Mouse (Mus musculus) liver, embryonic 16.5 days (tissue): ENCODE results near the gene Kbtbd7. TPM values are rescaled to one million over a fixed set of nuclear protein-coding genes. Genes with fewer than 3 reads are reported as not detected.
"Not testable (repeated sequence)": the region's sequence is repeated elsewhere in the genome, so short reads cannot be mapped to it uniquely, and the experiment has no call there.

Experiments used
- ATAC-seq: fragments of 200-750 bp; cut with Nextera tagmentation; 2 replicates; pipeline ENCODE4 v1.8.0; 2017; ENCODE audit warnings: low read depth, mild to moderate bottlenecking, moderate number of reproducible peaks, moderate library complexity
- H3K27ac ChIP-seq: fragments of 300-500 bp; sonication (generic); 2 replicates; pipeline ENCODE4 v1.5.1; 2014; ENCODE audit warnings: mild to moderate bottlenecking, low read length
- H3K27me3 ChIP-seq: fragments of 300-500 bp; sonication (generic); 2 replicates; pipeline ENCODE4 v1.6.1; 2014; ENCODE audit warnings: low read depth, low read length, mixed read lengths; ENCODE audit not compliant: control insufficient read depth, insufficient read depth
- H3K36me3 ChIP-seq: fragments of 300-500 bp; sonication (generic); 2 replicates; pipeline ENCODE4 v1.6.1; 2014; ENCODE audit warnings: mild to moderate bottlenecking; ENCODE audit not compliant: control insufficient read depth, insufficient read depth
- H3K4me1 ChIP-seq: fragments of 300-500 bp; sonication (generic); 2 replicates; pipeline ENCODE4 v1.6.1; 2014; ENCODE audit warnings: low read depth, low read length, mixed read lengths; ENCODE audit not compliant: control insufficient read depth
- H3K4me2 ChIP-seq: fragments of 300-500 bp; sonication (generic); 2 replicates; pipeline ENCODE4 v1.6.1; 2014; ENCODE audit warnings: low read depth, low read length, mixed read lengths
- H3K4me3 ChIP-seq: fragments of 300-500 bp; sonication (generic); 2 replicates; pipeline ENCODE4 v1.5.1; 2014; ENCODE audit warnings: low read depth, mild to moderate bottlenecking, low read length
- H3K9ac ChIP-seq: fragments of 300-500 bp; sonication (generic); 2 replicates; pipeline ENCODE4 v1.6.1; 2014; ENCODE audit warnings: low read depth, low read length
- H3K9me3 ChIP-seq: fragments of 300-500 bp; sonication (generic); replicated peaks from 2 replicates; pipeline ENCODE4 v1.6.1; 2016; ENCODE audit warnings: low read length; ENCODE audit not compliant: control insufficient read depth
- WGBS: fragments of 180-500 bp; shearing (Covaris S2); extraction: QIAGEN DNeasy Blood & Tissue Kit; methylation state at CpG from one replicate; pipeline ENCODE4 v1.1.7; 2014; ENCODE audit not compliant: insufficient replicate concordance; 5-methylcytosine and 5-hydroxymethylcytosine counted together
- polyA plus RNA-seq: library from polyadenylated mRNA; unstranded; fragments of >200 nt; fragmentation: Nextera tagmentation; extraction: Ambion mirVana; gene quantifications from 2 replicates; pipeline ENCODE4 v1.2.1, GENCODE M21; 2015

Gene Kbtbd7
- polyA plus RNA-seq, 1 experiment from 2014 or later = 3.4 TPM

DNA sequence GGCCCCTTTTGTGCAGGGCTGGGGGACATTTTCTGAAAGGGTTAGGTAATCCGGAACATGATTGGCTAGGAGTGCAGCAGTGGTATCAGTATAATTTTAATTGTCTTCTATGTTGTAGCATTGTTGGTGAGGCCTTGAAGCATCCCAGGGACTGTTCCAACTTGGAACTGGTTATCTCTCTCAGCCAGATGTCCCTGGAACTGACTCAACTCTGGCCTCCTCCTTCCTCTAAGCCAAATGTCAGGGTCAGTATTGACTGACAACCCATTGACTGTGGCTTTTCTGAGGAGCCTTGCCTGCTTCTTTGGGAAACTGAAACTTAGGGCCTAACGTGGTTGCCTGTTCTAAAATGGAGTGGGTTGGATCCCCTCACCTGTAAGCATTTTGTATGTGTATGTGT, 14.3 kb downstream of the Kbtbd7 start:
- no peak overlapping the region for H3K27ac ChIP-seq
- H3K4me2 ChIP-seq = no peak overlapping the region
- 57% methylated on average over 2 of the region's 2 CpGs for WGBS
- ATAC-seq = peak; percentile 53; the same call in 1 of the 2 replicates
- H3K9me3 ChIP-seq = no peaks in the 10 kb centered on the region
- no peak overlapping the region for H3K9ac ChIP-seq
- H3K4me1 ChIP-seq = peaks cover 4% of the 10 kb centered on the region; the same call in 1 of the 2 replicates
- no peaks in the 10 kb centered on the region for H3K27me3 ChIP-seq
- no peak overlapping the region for H3K4me3 ChIP-seq
- H3K36me3 ChIP-seq = no peaks in the 10 kb centered on the region

GRCm38 (mm10) chr14:79441441-79441840, 15.1 kb downstream of the Kbtbd7 start:
- Histone ChIP-seq H3K27ac (no peak overlapping the region), H3K36me3 (no peaks in the 10 kb centered on the region), H3K4me2 (no peak overlapping the region), H3K9ac (no peak overlapping the region), H3K4me1 (peaks cover 4% of the 10 kb centered on the region; the same call in 1 of the 2 replicates), H3K9me3 (no peaks in the 10 kb centered on the region), H3K4me3 (no peak overlapping the region), H3K27me3 (no peaks in the 10 kb centered on the region)
- 31% methylated on average over 5 of the region's 5 CpGs for WGBS
- ATAC-seq = no peak

- WGBS = 69% methylated on average over 9 of the region's 9 CpGs
These were observed 18.3 kb downstream of the Kbtbd7 start for GRCm38 (mm10) chr14:79444601-79445000.

GRCm38 (mm10) chr14:79445055-79445620, 18.8 kb downstream of the Kbtbd7 start:
- no peaks in the 10 kb centered on the region for H3K27me3 ChIP-seq
- H3K9ac ChIP-seq = no peak overlapping the region
- 0 out of 2 replicates have a peak overlapping the region, but pooled peaks have one; percentile 0 for H3K4me2 ChIP-seq
- peaks cover 4% of the 10 kb centered on the region; the same call in 1 of the 2 replicates for H3K4me1 ChIP-seq
- H3K36me3 ChIP-seq = no peaks in the 10 kb centered on the region
- no peak overlapping the region for H3K27ac ChIP-seq
- ATAC-seq = no peak
- WGBS = 74% methylated on average over 16 of the region's 16 CpGs
- H3K9me3 ChIP-seq = no peaks in the 10 kb centered on the region
- no peak overlapping the region for H3K4me3 ChIP-seq

More at GRCm38 (mm10) chr14:79444601-79445000, 18.3 kb downstream of the Kbtbd7 start:
- Histone ChIP-seq H3K4me2 (no peak overlapping the region), H3K36me3 (no peaks in the 10 kb centered on the region), H3K9me3 (no peaks in the 10 kb centered on the region), H3K9ac (no peak overlapping the region), H3K4me3 (no peak overlapping the region), H3K27me3 (no peaks in the 10 kb centered on the region), H3K27ac (no peak overlapping the region), H3K4me1 (peaks cover 4% of the 10 kb centered on the region; the same call in 1 of the 2 replicates)
- ATAC-seq = no peak

DNA sequence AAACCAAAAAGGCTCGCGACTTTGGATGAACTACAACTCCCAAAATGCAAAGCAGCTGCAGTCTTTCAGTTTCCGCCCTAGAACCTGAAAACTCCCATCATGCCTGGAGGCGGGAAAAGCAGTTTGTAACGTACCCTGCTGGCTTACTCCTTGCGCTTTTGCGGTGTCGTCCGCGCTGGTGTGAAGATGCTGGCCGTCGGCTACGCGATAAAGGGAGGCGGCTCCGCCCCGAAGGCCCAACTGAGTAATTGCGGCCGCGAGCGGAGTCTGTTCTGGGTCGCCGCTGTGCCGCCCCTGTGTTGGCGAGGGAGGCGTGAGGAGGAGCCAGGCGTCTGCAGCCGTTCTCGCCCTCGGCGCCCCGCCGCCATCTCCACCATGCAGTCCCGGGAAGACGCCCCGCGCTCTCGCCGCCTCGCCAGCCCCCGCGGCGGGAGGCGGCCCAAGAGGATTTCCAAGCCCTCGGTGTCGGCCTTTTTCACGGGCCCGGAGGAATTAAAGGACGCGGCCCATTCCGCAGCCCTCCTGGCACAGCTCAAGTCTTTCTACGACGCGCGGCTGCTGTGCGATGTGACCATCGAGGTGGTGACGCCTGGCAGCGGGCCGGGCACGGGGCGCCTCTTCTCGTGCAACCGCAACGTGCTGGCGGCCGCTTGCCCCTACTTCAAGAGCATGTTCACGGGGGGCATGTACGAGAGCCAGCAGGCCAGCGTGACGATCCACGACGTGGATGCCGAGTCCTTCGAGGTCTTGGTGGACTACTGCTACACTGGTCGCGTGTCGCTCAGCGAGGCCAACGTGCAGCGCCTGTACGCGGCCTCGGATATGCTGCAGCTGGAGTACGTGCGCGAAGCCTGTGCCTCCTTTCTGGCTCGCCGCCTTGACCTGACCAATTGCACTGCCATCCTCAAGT, 25.6 kb downstream of the Kbtbd7 start, which contains the start of gene Kbtbd6:
TSS of gene Kbtbd6 (plus strand) at position 155 of the 910 bp plus-strand sequence.
- Histone ChIP-seq H3K4me2 (peak within 1 kb of the TSS; percentile 75), H3K27ac (peak within 1 kb of the TSS; percentile 93), H3K9ac (peak within 1 kb of the TSS; percentile 73), H3K4me3 (peak within 1 kb of the TSS; percentile 74)
- H3K36me3 ChIP-seq, H3K9me3 ChIP-seq, H3K4me1 ChIP-seq, H3K27me3 ChIP-seq: not testable (repeated sequence)
- WGBS = 12% methylated on average over 38 of the region's 89 CpGs
- peak; percentile 94 for ATAC-seq

- not testable (repeated sequence) for H3K9ac ChIP-seq, H3K36me3 ChIP-seq, H3K9me3 ChIP-seq, H3K4me1 ChIP-seq, H3K27ac ChIP-seq, H3K27me3 ChIP-seq, ATAC-seq
- Histone ChIP-seq H3K4me2 (peak overlapping the region; percentile 32), H3K4me3 (peak overlapping the region; percentile 21; the same call in 1 of the 2 replicates)
- 97% methylated on average over 5 of the region's 10 CpGs for WGBS
These were observed 26.3 kb downstream of the Kbtbd7 start for GRCm38 (mm10) chr14:79452591-79452934.

GRCm38 (mm10) chr14:79460401-79460800, 34.1 kb downstream of the Kbtbd7 start:
- no peak for ATAC-seq
- H3K4me3 ChIP-seq = no peak overlapping the region
- H3K4me1 ChIP-seq = no peaks in the 10 kb centered on the region
- H3K4me2 ChIP-seq = no peak overlapping the region
- H3K9ac ChIP-seq = no peak overlapping the region
- H3K36me3 ChIP-seq = peaks cover 27% of the 10 kb centered on the region
- H3K9me3 ChIP-seq = no peaks in the 10 kb centered on the region
- no peaks in the 10 kb centered on the region for H3K27me3 ChIP-seq
- no peak overlapping the region for H3K27ac ChIP-seq
- 77% methylated on average over 1 of the region's 1 CpGs for WGBS

DNA sequence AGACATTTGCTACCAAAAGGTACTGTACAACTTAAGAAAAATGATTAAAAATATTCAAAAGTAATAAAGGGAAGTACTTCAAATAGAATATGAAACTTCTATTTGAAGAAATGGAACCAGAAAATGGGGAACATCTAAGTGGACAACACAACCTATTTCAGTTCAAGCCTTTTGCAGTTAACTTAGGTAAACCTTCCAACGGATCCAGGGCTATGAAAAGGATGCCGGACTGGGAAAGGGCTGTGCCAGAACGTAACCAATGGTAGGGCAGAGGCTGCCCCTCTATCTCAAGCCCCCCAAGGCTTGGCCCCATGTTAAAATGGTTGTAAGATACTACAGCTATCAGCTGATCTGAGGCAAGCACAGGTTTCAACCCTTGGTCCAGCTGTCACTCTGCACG, 34.7 kb downstream of the Kbtbd7 start:
- ATAC-seq = no peak
- Histone ChIP-seq H3K9ac (no peak overlapping the region), H3K4me2 (no peak overlapping the region), H3K9me3 (no peaks in the 10 kb centered on the region), H3K4me3 (no peak overlapping the region), H3K27me3 (no peaks in the 10 kb centered on the region), H3K27ac (no peak overlapping the region), H3K4me1 (no peaks in the 10 kb centered on the region), H3K36me3 (peaks cover 31% of the 10 kb centered on the region)
- 84% methylated on average over 4 of the region's 4 CpGs for WGBS

GRCm38 (mm10) chr14:79465623-79466022, 39.3 kb downstream of the Kbtbd7 start:
- Histone ChIP-seq H3K4me3 (no peak overlapping the region), H3K9ac (no peak overlapping the region), H3K27ac (no peak overlapping the region), H3K36me3 (peaks cover 62% of the 10 kb centered on the region), H3K27me3 (no peaks in the 10 kb centered on the region), H3K4me2 (no peak overlapping the region), H3K9me3 (no peaks in the 10 kb centered on the region), H3K4me1 (no peaks in the 10 kb centered on the region)
- WGBS = 72% methylated on average over 1 of the region's 1 CpGs
- ATAC-seq = no peak
